Mouse (Mus musculus) adrenal gland, adult 8-10 months (tissue): ENCODE data around the gene Ift52. TPM values are rescaled to one million over a fixed set of nuclear protein-coding genes. Genes with fewer than 3 reads are reported as not detected.
A peak's percentile ranks its signal among the peaks of the same experiment; 100 is the strongest.
"Not testable (repeated sequence)": the region's sequence is repeated elsewhere in the genome, so short reads cannot be mapped to it uniquely, and the experiment has no call there.

Experiments used
- DNase-seq: peaks from one replicate; pipeline ENCODE4 v3.0.0; 2022
- total RNA-seq, 4 experiments: library from RNA; stranded (reverse); gene quantifications; 2 replicates each; pipeline ENCODE4 v1.2.4; 2022

Gene Ift52
- total RNA-seq, 4 experiments from 2014 or later, result 64.9 to 75.0 (median 73.1) TPM

DNA sequence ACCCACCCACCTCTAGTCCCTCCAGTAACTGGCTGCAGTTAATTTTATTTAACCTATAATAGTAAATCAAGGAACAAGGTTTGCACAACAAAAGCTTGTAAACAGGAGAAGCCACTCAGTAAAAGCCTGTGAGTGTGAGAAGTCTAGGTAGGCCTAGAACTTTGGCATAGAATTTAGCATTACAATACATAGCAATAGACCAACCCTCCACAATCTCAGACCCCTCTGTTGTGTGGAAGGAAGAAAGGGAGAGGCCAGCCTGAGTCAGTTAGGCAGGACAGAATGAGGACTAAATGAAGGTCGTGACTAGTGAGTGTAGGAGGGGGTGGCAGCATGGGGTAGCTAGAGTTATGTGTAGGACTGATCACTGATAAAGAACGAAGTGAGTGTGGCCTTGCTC lies 14.6 kb downstream of the Ift52 start:
- no peak for DNase-seq

- no peak for DNase-seq
Measured at GRCm38 (mm10) chr2:163032622-163033021, 15.5 kb downstream of the Ift52 start.

DNA sequence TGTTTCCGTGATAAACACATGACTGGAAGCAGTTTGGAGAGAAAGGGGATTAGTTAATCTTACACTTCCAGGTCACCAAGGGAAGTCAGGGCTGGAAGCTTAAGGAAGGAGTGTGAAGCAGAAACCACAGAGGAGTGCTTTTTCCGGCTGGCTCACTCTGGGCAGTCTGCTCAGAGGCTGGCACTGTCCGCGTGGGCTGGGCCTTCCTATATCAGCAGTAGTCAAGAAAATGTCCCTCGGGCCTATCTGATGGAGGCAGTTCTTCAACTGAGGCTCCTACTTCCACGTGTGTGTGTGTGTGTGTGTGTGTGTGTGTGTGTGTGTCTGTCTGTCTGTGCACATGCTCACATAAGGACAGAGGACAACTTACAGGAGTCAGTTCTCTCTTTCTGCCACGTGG lies 22.8 kb downstream of the Ift52 start:
- no peak for DNase-seq

- peak; percentile 47 for DNase-seq
Measured at GRCm38 (mm10) chr2:163048125-163048524, 31.0 kb downstream of the Ift52 start.

DNA sequence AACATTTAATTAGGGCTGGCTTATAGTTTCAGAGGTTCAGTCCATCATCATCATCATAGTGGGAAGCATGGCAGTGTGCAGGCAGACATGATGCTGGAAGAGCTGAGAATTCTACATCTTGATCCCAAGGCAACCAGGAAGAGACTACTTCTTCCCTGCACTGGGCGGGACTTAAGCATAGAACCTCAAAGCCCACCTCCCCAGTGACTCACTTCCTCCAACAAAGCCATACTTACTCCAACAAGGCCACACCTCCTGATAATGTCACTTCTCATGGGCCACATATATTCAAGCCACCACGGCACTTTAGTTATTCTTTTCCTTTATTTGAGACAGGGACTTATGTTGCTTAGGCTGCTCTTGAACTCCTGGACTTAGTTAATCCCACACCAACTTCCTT lies 32.0 kb downstream of the Ift52 start:
- DNase-seq, result no peak

GRCm38 (mm10) chr2:163051691-163052090 lies 34.5 kb downstream of the Ift52 start:
- no peak for DNase-seq

GRCm38 (mm10) chr2:163052101-163052500 lies 34.9 kb downstream of the Ift52 start:
- no peak for DNase-seq

DNA sequence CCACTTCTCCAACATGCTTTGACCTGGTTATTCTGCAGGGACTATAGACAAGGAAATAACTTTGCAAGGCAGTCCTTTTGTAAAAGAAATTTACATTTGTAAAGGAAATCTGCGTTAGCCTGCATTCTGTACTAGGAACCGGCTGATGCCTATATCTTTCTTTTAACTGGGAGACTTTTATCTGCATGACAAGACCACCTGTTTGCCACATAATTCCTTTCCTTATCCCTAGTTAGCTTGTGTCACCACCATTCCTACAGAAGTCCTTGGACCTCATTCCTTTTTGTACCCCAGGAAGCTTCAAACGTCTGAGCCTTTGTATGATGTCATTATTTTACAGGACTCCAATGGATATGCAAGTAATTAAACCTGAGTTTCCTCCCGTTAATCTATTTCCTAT lies 35.7 kb downstream of the Ift52 start:
- DNase-seq, result no peak

DNA sequence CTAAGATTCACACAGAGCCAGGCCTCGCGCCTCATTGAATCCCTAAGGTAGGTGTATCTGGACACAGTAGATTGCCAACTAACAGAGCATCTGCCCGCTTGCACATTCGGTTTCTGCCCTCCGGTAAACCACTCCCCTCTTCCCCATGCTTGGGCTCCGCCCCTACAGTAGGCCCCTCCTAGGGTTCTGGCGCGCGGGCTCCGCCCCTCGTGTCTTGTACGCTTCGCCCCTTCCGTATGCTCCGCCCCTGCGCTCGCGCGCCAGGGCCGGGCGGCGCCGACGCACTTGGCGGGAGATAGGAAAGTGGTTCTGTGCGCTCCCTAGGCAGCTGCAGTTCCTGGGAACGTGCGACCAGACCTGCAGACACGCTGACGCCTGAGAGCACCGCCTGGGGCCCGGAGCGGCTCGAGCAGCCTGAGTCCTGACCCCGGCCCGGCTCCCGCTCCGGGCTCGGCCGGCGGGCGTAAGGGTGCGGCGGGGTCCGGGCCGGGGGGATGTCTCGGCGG lies 37.2 kb downstream of the Ift52 start, which contains the start of gene Mybl2:
TSS of gene Mybl2 (plus strand) at position 353 of the 506 bp plus-strand sequence.
- peak; percentile 93 for DNase-seq

- no peak for DNase-seq
Measured at GRCm38 (mm10) chr2:163054891-163055494, 37.8 kb downstream of the Ift52 start.

DNA sequence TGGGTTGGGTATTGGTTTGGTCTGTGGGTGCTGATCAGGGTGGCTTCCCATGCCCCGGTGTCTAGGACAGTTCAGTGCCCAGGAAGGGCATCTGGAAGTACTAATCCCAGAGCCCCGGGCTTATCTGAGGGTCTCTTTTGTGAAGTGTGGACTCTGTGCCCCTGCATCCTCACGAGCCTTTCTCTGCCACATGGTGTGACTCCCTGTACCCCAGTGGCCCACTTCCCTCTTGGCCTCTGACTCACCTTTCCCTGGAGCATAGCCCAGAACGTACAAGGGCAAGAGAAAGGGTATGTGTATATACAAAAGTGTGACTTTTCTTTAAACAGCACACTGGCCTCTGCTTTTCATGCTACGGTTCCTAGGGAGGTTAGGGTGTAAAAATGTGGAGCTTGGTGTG lies 38.6 kb downstream of the Ift52 start:
- DNase-seq, result peak; percentile 50

- DNase-seq, result no peak
Measured at GRCm38 (mm10) chr2:163056584-163056983, 39.4 kb downstream of the Ift52 start.

- DNase-seq, result not testable (repeated sequence)
Measured at GRCm38 (mm10) chr2:163058981-163059380, 41.8 kb downstream of the Ift52 start.

DNA sequence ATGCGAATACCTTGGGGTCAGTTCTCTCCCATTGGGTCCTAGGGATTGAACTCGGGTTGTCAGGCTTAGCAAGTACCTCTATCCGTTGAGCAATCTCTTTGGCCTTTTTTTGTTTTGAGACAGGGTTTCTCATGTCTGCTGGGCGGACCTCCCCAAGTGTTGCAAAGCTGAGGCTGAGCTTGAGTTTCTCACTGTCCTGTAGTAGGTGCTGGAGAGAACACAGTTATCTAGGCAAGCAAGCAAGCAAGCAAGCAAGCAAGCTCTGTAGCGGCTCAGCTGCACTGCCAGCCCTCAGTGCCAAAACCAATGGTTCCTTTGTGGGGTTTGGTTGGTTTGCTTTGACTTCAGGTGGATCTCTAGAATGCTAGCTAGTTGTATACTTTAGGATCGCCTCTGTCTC lies 43.5 kb downstream of the Ift52 start:
- no peak for DNase-seq

DNA sequence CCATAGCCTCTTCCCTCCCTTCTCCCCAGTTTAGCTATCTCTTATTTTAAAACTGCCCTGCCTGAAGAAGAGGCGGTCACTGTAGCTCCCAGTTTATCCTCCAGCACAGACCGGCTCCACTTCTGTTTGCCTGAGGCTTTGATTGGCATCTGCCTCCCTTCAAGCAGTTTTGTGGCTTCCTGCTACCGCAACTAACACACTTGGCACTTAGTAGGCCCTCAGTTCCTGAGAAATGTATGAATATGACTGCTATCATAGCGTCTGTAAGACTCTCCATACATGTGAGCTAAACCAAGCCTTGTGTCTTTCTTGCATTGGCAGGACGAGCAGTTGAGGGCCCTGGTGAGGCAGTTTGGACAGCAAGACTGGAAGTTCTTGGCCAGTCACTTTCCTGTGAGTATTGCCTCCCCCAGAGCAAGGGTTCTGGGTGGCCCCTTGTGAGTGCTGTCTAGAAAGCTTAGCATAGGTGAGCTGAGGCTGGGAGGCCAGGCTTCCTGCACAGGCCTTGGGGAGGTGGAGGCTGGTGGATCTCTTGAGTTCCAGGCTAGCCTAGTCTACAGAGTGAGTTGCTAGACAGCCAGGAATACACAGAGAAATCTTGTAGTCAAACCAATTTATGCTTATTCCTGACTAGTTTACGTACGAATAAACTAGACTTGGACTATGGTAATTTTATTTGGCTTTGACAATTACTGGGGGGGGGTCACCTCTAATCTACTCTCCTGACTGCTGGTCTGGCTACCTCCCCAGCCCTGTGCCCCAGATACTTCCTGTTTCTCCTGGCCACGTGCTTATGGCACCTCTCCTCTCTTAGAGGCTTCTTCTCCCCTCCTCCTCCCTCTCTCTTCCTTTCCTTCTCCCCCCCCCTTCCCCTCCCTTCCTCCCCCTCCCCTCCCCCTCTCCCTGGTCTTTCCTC lies 44.3 kb downstream of the Ift52 start:
- DNase-seq, result no peak

GRCm38 (mm10) chr2:163062119-163062508 lies 45.0 kb downstream of the Ift52 start:
- DNase-seq, result no peak

GRCm38 (mm10) chr2:163066326-163066725 lies 49.2 kb downstream of the Ift52 start:
- DNase-seq, result no peak

DNA sequence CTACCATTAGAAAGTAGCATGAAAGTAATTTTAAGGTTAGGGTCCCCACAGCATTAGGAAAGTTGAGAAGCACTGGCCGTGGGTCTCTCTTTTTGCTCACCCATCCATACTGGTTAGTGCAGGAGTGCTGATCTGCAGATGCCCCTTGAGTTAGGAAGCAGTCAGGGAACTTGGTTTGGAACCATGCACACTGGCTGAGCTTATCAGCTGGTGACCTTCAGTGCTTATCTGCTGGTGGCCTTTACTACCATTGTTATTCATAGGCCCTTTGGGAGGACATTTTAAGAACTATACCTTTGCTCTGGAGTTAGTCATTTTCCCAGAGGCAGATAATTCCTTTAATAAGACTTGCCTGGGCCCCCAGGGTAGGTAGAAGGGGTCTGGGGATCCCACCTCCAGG lies 50.1 kb downstream of the Ift52 start:
- DNase-seq, result no peak

- DNase-seq, result no peak
Measured at GRCm38 (mm10) chr2:163070213-163070612, 53.1 kb downstream of the Ift52 start.

DNA sequence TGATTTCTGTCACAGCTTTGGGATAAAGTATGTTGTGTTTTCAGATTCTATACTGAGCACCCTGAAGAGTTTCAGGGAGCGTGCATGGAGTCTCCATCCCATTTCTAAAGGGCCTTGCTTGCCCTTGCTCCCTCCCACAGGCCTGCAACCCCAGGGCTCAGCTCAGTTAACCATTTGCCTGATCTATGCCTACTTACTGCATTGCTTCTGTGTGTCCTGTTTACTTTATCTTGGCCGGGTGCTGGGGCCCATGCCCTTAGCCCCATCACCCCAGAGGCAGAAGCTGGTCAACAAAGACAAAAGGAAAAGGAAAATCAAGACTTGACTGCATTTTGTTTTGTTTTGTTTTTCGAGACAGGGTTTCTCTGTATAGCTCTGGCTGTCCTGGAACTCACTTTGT lies 54.4 kb downstream of the Ift52 start:
- no peak for DNase-seq

- no peak for DNase-seq
Measured at GRCm38 (mm10) chr2:163073023-163073757, 56.0 kb downstream of the Ift52 start.

DNA sequence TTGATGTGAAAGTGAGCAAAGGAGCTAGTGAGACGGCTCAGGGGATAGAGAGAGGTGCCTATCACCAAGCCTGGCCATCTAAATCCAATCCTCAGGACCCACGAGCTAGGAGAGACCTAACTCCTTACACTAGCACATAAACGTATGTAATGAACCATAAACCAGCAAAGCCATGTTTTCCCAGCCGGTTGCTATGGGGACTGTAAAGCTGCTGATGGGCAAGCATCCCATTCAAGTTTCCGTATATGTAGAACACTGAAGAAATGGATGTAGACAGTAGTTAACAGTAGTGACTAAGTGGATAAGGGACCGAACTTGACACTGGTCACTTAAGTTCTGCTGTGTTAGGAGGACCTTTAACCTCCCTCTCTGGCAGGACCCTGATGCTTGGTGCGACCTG lies 56.9 kb downstream of the Ift52 start:
- no peak for DNase-seq

GRCm38 (mm10) chr2:163074808-163075207 lies 57.7 kb downstream of the Ift52 start:
- DNase-seq, result no peak
